Mouse (Mus musculus): ENCODE data around the gene Olfr527. TPM values are rescaled to one million over a fixed set of nuclear protein-coding genes. Genes with fewer than 3 reads are reported as not detected.

Olfr527 gene
- polyA plus RNA-seq (2012; ENCODE audit: low replicate concordance): not detected in 2 replicates

GRCm38 (mm10) chr7:140333717-140334116 lies at the start of gene Olfr527:
Olfr527 (plus strand) TSS chr7:140334017.

DNA sequence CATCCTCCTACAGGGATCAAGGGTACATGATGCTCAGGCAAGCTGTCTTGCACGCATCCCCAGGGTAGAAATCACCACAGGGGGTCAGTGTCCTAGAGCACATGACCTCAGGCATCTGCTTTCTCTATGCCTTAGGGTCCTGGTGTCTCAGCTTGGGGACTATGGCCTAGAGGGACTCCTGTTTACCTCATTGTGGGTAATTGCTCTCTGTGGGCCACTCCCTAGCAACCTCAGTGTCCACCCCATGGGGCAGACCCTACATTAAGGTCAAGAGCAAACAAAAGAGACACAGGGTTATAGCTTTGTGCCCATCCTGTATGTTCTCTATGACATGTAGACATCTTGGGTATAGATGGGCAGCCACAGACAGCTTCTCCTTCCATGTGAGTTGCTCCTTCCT lies 13.3 kb upstream of the Olfr527 start, which contains the start of gene Olfr525:
TSS of gene Olfr525 (plus strand) at position 301 of the 400 bp plus-strand sequence.

GRCm38 (mm10) chr7:140361571-140361970 lies 27.8 kb downstream of the Olfr527 start, which contains the start of gene Olfr60:
Olfr60 (minus strand) TSS chr7:140361671.

DNA sequence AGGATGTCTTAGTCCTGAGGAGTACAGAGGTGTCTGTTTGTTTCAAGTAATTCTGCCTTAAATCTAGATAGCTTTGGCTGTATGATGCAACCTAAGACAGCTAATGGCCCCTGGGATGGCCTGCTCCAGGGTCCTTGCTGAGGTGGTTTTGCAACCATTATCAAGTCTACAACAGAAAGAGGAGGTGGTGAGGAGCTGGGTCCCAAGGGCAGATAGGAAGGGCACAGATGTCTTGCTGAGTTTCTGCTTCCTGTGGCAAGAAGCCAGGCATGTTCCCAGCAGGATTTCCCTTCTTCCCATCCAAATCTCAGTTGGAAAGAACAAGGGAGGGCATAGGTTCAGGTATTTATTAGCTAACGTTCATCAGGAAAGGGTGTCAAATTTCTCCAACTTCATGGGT lies 42.4 kb downstream of the Olfr527 start, which contains the start of gene Olfr530:
TSS of gene Olfr530 (minus strand) at position 101 of the 400 bp plus-strand sequence.

Other genes with a start within 250 kb of the Olfr527 start
- not detected in 2 replicates for gene Prap1, start 240.6 kb upstream of the Olfr527 start, polyA plus RNA-seq (2012; ENCODE audit: low replicate concordance)
- 10.5 and 15.7 TPM in 2 replicates for gene Fuom, start 231.6 kb upstream of the Olfr527 start, polyA plus RNA-seq (2012; ENCODE audit: low replicate concordance)
- 1.7 and 7.6 TPM in 2 replicates for gene Paox, start 218.2 kb upstream of the Olfr527 start, polyA plus RNA-seq (2012; ENCODE audit: low replicate concordance)
- 3.3 and 6.3 TPM in 2 replicates for gene Echs1, start 217.5 kb upstream of the Olfr527 start, polyA plus RNA-seq (2012; ENCODE audit: low replicate concordance)
- 6.5 and 7.2 TPM in 2 replicates for gene Mtg1, start 196.5 kb upstream of the Olfr527 start, polyA plus RNA-seq (2012; ENCODE audit: low replicate concordance)
- not detected in 2 replicates for gene Sprn, start 179.1 kb upstream of the Olfr527 start, polyA plus RNA-seq (2012; ENCODE audit: low replicate concordance)
- gene Olfr522, start 169.3 kb upstream of the Olfr527 start, polyA plus RNA-seq (2012; ENCODE audit: low replicate concordance): not detected in 2 replicates
- not detected in 2 replicates for gene Olfr523, start 160.8 kb upstream of the Olfr527 start, polyA plus RNA-seq (2012; ENCODE audit: low replicate concordance)
- gene Olfr524, start 128.1 kb upstream of the Olfr527 start, polyA plus RNA-seq (2012; ENCODE audit: low replicate concordance): not detected in 2 replicates
- gene Cd163l1, start 115.8 kb upstream of the Olfr527 start, polyA plus RNA-seq (2012; ENCODE audit: low replicate concordance): 0.23 and 0.56 TPM in 2 replicates
- gene 5830411N06Rik, start 86.7 kb upstream of the Olfr527 start, polyA plus RNA-seq (2012; ENCODE audit: low replicate concordance): 0.38 and 0.60 TPM in 2 replicates
- not detected in 2 replicates for gene Olfr525, start 13.2 kb upstream of the Olfr527 start, polyA plus RNA-seq (2012; ENCODE audit: low replicate concordance)
- gene Olfr60, start 27.7 kb downstream of the Olfr527 start, polyA plus RNA-seq (2012; ENCODE audit: low replicate concordance): 0.21 TPM in 1 of 2 replicates, not detected in the other
- gene Olfr530, start 42.3 kb downstream of the Olfr527 start, polyA plus RNA-seq (2012; ENCODE audit: low replicate concordance): not detected in 2 replicates
- not detected in 2 replicates for gene Olfr531, start 68.9 kb downstream of the Olfr527 start, polyA plus RNA-seq (2012; ENCODE audit: low replicate concordance)
- not detected in 2 replicates for gene Olfr532, start 87.6 kb downstream of the Olfr527 start, polyA plus RNA-seq (2012; ENCODE audit: low replicate concordance)
- not detected in 2 replicates for gene Olfr533, start 129.4 kb downstream of the Olfr527 start, polyA plus RNA-seq (2012; ENCODE audit: low replicate concordance)
- not detected in 2 replicates for gene Olfr535, start 150.2 kb downstream of the Olfr527 start, polyA plus RNA-seq (2012; ENCODE audit: low replicate concordance)
- not detected in 2 replicates for gene Olfr536, start 173.4 kb downstream of the Olfr527 start, polyA plus RNA-seq (2012; ENCODE audit: low replicate concordance)
- gene Olfr538, start 233.9 kb downstream of the Olfr527 start, polyA plus RNA-seq (2012; ENCODE audit: low replicate concordance): not detected in 2 replicates